Mouse (Mus musculus): ENCODE measurements at regions not wholly inside any gene's neighbourhood (a gene's known extent, or its start where the extent isn't known, plus 50 kb on each side); places are given as distances from the start of the nearest gene placed in this dataset.
"Not testable (repeated sequence)": the region's sequence is repeated elsewhere in the genome, so short reads cannot be mapped to it uniquely, and the experiment has no call there.

DNA sequence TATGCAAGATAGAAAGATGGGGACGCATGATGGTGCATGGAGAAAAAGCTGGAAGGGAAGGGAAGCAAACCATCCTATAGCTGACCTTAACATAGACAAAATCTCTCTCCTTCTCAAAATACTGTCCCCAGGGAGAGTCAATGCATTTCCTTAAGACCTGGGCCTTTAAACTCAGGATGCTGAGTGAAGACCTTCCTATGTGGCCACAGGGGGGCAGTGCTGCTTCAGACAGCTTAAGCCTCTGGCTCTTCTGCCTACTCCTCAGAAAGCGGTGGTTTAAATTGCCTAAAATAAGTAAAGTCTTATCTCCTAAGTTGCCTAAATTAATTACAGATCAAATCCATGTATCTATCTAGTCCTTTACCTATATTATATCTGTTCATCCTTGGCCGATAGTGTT is 449.4 kb upstream of the Olfr1507 start:
- H3K27me3 ChIP-seq (ENCODE audit: insufficient read depth, low read length); H3K4me3 ChIP-seq (ENCODE audit: low read depth, low read length); H3K27ac ChIP-seq (ENCODE audit: low read depth); DNase-seq; H3K4me1 ChIP-seq (ENCODE audit: insufficient read depth); H3K9ac ChIP-seq (replicated peaks); H3K9me3 ChIP-seq (ENCODE audit: low read length); H3K36me3 ChIP-seq (replicated peaks; ENCODE audit: insufficient read depth, low read length); ATAC-seq; H3K4me2 ChIP-seq (ENCODE audit: low read depth, low read length): not testable (repeated sequence)
- no CpG with 5 or more reads among the region's 3 CpGs for WGBS (ENCODE audit: insufficient replicate concordance)

DNA sequence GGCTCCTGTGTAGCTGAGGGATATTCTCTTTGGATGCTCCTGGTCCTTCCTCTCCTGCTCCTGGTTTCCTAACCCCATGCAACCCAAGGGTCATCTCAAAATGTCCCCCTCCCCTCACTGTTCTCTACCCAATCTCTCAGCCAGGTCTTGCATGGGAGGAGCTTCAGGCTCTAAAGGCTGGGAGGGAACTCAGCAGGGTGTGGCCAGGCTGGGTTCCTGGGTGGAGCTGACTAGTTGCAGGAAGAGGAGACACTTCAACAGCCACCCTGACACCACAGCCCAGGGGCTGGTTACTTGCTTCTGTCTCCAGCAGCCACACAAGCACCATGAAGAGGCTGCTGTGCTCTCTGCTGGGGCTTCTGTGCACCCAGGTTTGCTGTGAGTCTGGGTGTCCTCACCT is 446.9 kb upstream of the Olfr1507 start:
- not testable (repeated sequence) for H3K4me3 ChIP-seq (ENCODE audit: low read depth, low read length); DNase-seq; ATAC-seq; H3K27ac ChIP-seq (ENCODE audit: low read depth); H3K9ac ChIP-seq (replicated peaks); H3K4me2 ChIP-seq (ENCODE audit: low read depth, low read length); H3K27me3 ChIP-seq (ENCODE audit: insufficient read depth, low read length); H3K36me3 ChIP-seq (replicated peaks; ENCODE audit: insufficient read depth, low read length); H3K4me1 ChIP-seq (ENCODE audit: insufficient read depth); H3K9me3 ChIP-seq (ENCODE audit: low read length)

DNA sequence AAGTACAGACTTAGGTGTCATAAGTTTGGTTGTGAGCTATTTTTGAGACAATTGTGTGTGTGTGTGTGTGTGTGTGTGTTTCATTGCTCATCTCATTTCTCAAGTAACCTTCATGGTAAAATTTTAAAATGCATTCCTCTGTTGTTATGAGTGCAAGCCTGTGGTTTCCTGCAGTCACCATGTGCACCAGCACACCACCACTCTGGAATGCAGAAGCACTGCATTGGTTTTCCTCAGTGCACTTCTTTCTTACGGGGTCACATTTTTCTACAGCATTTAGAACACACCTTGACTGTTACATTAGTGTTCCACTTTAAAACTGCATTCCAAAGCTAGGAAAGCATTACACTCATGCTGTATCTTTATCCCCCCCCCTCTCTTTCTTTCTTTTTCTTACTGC is 446.2 kb upstream of the Olfr1507 start:
- not testable (repeated sequence) for H3K4me1 ChIP-seq (ENCODE audit: insufficient read depth); H3K27me3 ChIP-seq (ENCODE audit: insufficient read depth, low read length); ATAC-seq; DNase-seq; H3K36me3 ChIP-seq (replicated peaks; ENCODE audit: insufficient read depth, low read length); H3K9me3 ChIP-seq (ENCODE audit: low read length); H3K9ac ChIP-seq (replicated peaks); H3K27ac ChIP-seq (ENCODE audit: low read depth); H3K4me3 ChIP-seq (ENCODE audit: low read depth, low read length); H3K4me2 ChIP-seq (ENCODE audit: low read depth, low read length)
- WGBS (ENCODE audit: insufficient replicate concordance) = no CpG with 5 or more reads among the region's 1 CpGs

DNA sequence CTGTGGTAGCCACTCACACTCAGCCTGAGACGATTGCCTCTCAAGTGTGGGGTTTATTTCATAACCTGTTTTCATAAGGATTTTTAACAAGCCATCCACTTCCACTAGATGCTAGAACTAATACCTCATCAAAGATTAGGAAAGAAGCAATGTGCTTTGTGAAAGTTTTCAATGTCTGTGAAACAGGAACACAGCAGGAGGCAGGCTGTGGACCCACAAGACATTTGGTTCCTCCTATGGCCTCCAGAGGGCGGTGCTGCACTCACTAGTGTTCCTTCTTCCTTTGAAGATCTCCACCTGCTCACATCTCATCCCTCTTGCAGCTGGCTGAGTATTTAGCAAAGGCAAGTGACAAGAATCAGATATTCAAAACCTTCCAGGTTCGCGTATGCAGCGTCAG is 424.6 kb upstream of the Olfr1507 start:
- not testable (repeated sequence) for H3K27me3 ChIP-seq (ENCODE audit: insufficient read depth, low read length); H3K4me3 ChIP-seq (ENCODE audit: low read depth, low read length); ATAC-seq; H3K36me3 ChIP-seq (replicated peaks; ENCODE audit: insufficient read depth, low read length); H3K9ac ChIP-seq (replicated peaks); H3K27ac ChIP-seq (ENCODE audit: low read depth); DNase-seq; H3K4me2 ChIP-seq (ENCODE audit: low read depth, low read length); H3K4me1 ChIP-seq (ENCODE audit: insufficient read depth); H3K9me3 ChIP-seq (ENCODE audit: low read length)
- WGBS (ENCODE audit: insufficient replicate concordance) = no CpG with 5 or more reads among the region's 5 CpGs

DNA sequence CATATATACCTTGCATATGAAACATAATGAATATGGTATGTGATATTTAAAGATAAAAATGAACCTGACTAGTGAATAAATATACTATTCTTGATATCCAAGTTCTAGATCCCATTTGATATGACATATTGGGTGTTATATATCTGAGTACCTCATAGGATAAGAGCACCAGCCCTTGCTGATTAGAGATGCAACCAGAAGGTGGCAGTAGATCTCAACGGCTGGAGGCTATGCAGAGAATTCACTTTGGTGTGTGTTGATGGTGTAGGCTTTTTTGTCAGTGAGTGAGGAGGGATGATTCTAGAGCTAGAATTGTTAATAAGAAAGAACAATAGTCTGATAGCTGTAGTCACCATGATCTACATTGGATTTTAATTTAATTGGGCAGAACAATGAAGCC is 418.3 kb upstream of the Olfr1507 start:
- not testable (repeated sequence) for H3K27me3 ChIP-seq (ENCODE audit: insufficient read depth, low read length); H3K4me2 ChIP-seq (ENCODE audit: low read depth, low read length); DNase-seq; H3K4me3 ChIP-seq (ENCODE audit: low read depth, low read length); H3K4me1 ChIP-seq (ENCODE audit: insufficient read depth); H3K9ac ChIP-seq (replicated peaks); H3K36me3 ChIP-seq (replicated peaks; ENCODE audit: insufficient read depth, low read length); ATAC-seq; H3K9me3 ChIP-seq (ENCODE audit: low read length); H3K27ac ChIP-seq (ENCODE audit: low read depth)
- no CpG with 5 or more reads among the region's 1 CpGs for WGBS (ENCODE audit: insufficient replicate concordance)

DNA sequence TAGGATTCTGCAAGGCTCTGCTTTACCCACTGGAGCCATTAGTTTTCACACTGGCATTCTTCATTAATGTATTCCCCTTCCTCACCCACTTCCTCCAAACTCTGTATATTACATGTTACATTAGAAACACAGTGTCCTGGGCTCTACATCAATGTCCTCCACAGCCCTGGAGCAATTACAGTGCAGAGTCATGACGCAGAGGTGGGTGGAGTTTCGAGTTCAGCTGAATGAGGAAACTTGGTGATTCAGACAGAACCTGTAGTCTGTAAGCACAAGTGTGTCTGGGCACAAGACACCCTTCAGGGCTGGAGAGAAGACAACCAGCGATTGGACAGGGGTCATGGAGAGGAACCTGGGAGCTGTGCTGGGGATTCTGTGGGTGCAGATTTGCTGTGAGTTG is 404.1 kb upstream of the Olfr1507 start:
- not testable (repeated sequence) for H3K4me3 ChIP-seq (ENCODE audit: low read depth, low read length); H3K36me3 ChIP-seq (replicated peaks; ENCODE audit: insufficient read depth, low read length); H3K9ac ChIP-seq (replicated peaks); H3K9me3 ChIP-seq (ENCODE audit: low read length); H3K27ac ChIP-seq (ENCODE audit: low read depth); H3K27me3 ChIP-seq (ENCODE audit: insufficient read depth, low read length); ATAC-seq; H3K4me1 ChIP-seq (ENCODE audit: insufficient read depth); H3K4me2 ChIP-seq (ENCODE audit: low read depth, low read length); DNase-seq
- no CpG with 5 or more reads among the region's 3 CpGs for WGBS (ENCODE audit: insufficient replicate concordance)

DNA sequence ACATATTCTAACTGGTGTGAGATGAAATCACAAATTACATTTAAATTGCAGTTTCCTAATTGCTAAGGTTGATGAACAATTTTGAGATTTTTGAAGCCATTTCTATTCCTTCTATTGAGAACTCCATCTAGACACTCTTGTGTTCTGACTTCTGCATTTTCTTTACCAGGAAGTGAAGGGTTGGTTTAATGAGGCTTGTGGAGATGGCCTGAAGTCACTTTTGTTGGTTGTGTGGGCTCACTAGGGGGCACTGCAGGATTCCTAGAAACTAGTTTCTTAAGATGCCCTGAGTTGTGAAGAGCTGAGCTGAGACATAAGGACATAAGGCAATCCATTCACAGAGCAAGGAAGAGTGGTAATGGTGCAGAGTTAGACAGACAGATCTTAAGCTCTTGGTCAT is 402.8 kb upstream of the Olfr1507 start:
- not testable (repeated sequence) for H3K9ac ChIP-seq (replicated peaks); H3K27ac ChIP-seq (ENCODE audit: low read depth); H3K4me1 ChIP-seq (ENCODE audit: insufficient read depth); H3K36me3 ChIP-seq (replicated peaks; ENCODE audit: insufficient read depth, low read length); DNase-seq; H3K27me3 ChIP-seq (ENCODE audit: insufficient read depth, low read length); H3K4me2 ChIP-seq (ENCODE audit: low read depth, low read length); H3K9me3 ChIP-seq (ENCODE audit: low read length); H3K4me3 ChIP-seq (ENCODE audit: low read depth, low read length); ATAC-seq

DNA sequence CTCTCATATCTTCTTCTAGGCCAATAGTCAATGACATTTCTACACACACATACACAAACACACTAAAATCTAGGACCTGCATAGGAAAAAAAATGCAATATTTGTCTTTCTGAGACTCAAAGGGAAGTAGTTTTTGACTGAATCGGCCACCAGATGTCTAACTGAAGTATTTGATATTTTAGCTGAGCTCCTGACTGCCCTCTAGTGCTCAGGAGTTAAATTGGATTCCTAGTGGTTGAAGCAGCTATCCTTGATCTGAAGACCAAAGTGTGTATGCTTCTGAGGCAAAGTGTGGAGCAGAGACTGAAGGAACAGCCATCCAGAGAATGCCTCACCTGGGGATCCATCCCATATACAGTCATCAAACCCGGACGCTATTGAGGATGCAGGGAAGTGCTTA is 384.4 kb upstream of the Olfr1507 start:
- H3K27me3 ChIP-seq (ENCODE audit: insufficient read depth, low read length); H3K36me3 ChIP-seq (replicated peaks; ENCODE audit: insufficient read depth, low read length); H3K4me2 ChIP-seq (ENCODE audit: low read depth, low read length); H3K9ac ChIP-seq (replicated peaks); H3K27ac ChIP-seq (ENCODE audit: low read depth); H3K4me3 ChIP-seq (ENCODE audit: low read depth, low read length); H3K4me1 ChIP-seq (ENCODE audit: insufficient read depth); H3K9me3 ChIP-seq (ENCODE audit: low read length); ATAC-seq; DNase-seq: not testable (repeated sequence)
- no CpG with 5 or more reads among the region's 3 CpGs for WGBS (ENCODE audit: insufficient replicate concordance)

DNA sequence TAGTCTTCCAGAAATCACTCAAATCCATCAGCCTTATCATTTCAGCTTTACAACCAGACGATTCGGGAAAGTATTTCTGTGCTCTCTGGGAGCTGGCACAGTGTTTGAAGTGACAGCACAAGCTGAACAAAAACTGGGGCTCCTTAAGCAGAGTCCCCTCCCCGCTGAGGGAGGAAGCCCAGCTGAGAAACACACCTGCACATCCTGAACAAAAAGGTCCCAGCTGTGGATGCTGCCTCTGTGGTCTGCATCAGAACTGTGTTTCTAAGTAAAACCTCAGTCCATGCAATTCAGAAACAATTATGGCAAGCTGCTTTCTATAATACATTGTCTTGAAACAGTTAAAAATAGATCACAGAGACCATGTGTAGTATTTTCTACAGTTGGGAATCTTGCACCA is 368.3 kb upstream of the Olfr1507 start:
- ATAC-seq; H3K4me2 ChIP-seq (ENCODE audit: low read depth, low read length); H3K9ac ChIP-seq (replicated peaks); H3K4me3 ChIP-seq (ENCODE audit: low read depth, low read length); H3K36me3 ChIP-seq (replicated peaks; ENCODE audit: insufficient read depth, low read length); H3K27ac ChIP-seq (ENCODE audit: low read depth); H3K27me3 ChIP-seq (ENCODE audit: insufficient read depth, low read length); DNase-seq; H3K9me3 ChIP-seq (ENCODE audit: low read length); H3K4me1 ChIP-seq (ENCODE audit: insufficient read depth): not testable (repeated sequence)
- no CpG with 5 or more reads among the region's 3 CpGs for WGBS (ENCODE audit: insufficient replicate concordance)

DNA sequence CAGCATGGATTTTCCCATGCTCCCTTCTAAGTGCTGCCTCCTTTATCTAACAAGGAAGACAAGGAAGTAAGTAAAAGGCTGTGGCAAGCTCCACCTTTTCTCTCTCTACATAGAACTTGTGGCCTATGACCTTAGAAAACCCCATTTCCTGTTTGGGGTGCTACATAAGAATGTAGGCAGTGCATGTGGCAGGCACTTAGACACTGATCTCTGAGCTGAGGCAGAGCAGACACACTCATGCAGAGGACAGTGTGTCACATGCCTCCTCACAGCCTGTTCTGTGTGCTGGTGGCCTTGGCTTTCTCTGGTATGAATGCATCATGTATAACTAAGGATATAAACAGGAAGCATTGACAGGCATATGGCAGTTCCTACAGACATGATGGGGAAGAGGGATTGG is 367.6 kb upstream of the Olfr1507 start:
- H3K9ac ChIP-seq (replicated peaks); H3K36me3 ChIP-seq (replicated peaks; ENCODE audit: insufficient read depth, low read length); H3K9me3 ChIP-seq (ENCODE audit: low read length); ATAC-seq; H3K27me3 ChIP-seq (ENCODE audit: insufficient read depth, low read length); DNase-seq; H3K4me3 ChIP-seq (ENCODE audit: low read depth, low read length); H3K4me2 ChIP-seq (ENCODE audit: low read depth, low read length); H3K4me1 ChIP-seq (ENCODE audit: insufficient read depth); H3K27ac ChIP-seq (ENCODE audit: low read depth): not testable (repeated sequence)

DNA sequence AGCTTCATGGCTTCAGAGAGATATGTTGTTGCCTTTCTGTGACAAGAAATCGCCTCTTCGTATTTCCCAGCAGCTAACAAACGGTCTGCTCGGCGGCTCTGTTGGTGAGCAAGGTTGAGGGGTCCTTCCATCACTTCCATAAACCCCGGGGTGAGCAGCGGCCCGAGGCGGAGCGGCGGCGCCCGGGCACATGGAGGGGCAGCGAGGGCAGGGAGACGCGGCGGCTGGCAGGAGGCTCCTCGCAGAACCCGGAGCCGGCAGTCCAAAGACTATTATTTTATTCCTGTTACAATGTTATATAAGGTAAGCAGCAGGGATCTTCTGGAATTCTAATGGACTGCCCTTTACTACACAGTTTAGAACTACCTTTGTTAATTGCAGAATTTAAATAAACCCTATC is 366.9 kb upstream of the Olfr1507 start:
- whole genome bisulfite sequencing (ENCODE audit: insufficient replicate concordance) = 74% methylated on average over 6 of the region's 20 CpGs
- H3K9ac ChIP-seq (replicated peaks); H3K4me3 ChIP-seq (ENCODE audit: low read depth, low read length); H3K4me1 ChIP-seq (ENCODE audit: insufficient read depth); ATAC-seq; DNase-seq; H3K27me3 ChIP-seq (ENCODE audit: insufficient read depth, low read length); H3K4me2 ChIP-seq (ENCODE audit: low read depth, low read length); H3K27ac ChIP-seq (ENCODE audit: low read depth); H3K36me3 ChIP-seq (replicated peaks; ENCODE audit: insufficient read depth, low read length); H3K9me3 ChIP-seq (ENCODE audit: low read length): not testable (repeated sequence)
